Mouse (Mus musculus) liver (tissue): ENCODE measurements at regions not wholly inside any gene's neighbourhood (a gene's known extent, or its start where the extent isn't known, plus 50 kb on each side); places are given as distances from the start of the nearest gene placed in this dataset.
"Not testable (repeated sequence)": the region's sequence is repeated elsewhere in the genome, so short reads cannot be mapped to it uniquely, and the experiment has no call there.

Experiments
- DNase-seq: peaks from one replicate; pipeline ENCODE4 v3.0.0-alpha.2; 2020; ENCODE audit warnings: mixed read lengths

GRCm38 (mm10) chr1:47646681-47647080 is 754.0 kb upstream of the Slc39a10 start:
- DNase-seq: no peak

- DNase-seq: no peak
These were observed 713.9 kb upstream of the Slc39a10 start for GRCm38 (mm10) chr1:47606597-47606996.

- DNase-seq: no peak
These were observed 711.3 kb upstream of the Slc39a10 start for GRCm38 (mm10) chr1:47603989-47604360.

GRCm38 (mm10) chr1:47603294-47603988 is 710.8 kb upstream of the Slc39a10 start:
- no peak for DNase-seq

- DNase-seq: not testable (repeated sequence)
These were observed 701.0 kb upstream of the Slc39a10 start for GRCm38 (mm10) chr1:47593641-47594040.

DNA sequence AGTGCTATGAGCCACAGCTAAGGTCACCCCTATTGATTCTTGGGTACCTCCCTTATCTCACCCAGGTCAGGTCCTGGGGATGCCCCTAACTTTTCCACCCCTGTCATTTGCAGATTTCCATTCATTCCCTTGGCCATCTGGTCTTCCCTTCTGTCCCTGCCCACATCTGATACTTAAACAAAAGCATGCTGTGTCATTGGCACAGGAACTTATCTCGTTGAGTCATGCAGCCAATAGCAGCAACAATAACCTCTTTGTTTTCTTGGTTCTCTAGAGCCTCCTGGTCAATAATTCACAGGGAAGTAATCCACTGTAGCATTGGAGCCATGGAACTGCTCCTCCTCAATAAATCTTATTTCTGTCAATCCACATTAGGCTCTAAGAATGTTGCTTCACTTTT is 653.0 kb upstream of the Slc39a10 start:
- DNase-seq: no peak

DNA sequence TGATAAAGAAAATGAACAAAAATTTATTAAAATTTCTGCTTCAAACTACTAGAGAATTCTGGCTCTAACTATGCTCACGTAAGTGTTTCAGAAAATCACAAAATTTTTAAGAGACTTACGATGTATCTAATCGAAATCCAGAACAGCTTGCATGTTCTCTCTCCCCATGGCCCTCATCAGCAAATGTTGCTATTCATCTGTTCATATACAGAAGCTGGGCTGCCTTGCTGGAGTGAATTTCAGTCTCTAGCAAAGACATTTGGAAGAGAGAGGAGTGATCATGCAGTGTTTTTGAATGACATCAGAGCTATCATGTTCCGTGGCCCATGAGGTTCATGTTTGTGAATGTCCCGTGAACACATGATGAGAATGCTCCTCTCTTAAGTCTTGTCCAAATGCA is 618.8 kb upstream of the Slc39a10 start:
- DNase-seq: no peak

- no peak for DNase-seq
These were observed 615.1 kb upstream of the Slc39a10 start for GRCm38 (mm10) chr1:47507801-47508200.

GRCm38 (mm10) chr1:47488581-47489204 is 596.0 kb upstream of the Slc39a10 start:
- no peak for DNase-seq

DNA sequence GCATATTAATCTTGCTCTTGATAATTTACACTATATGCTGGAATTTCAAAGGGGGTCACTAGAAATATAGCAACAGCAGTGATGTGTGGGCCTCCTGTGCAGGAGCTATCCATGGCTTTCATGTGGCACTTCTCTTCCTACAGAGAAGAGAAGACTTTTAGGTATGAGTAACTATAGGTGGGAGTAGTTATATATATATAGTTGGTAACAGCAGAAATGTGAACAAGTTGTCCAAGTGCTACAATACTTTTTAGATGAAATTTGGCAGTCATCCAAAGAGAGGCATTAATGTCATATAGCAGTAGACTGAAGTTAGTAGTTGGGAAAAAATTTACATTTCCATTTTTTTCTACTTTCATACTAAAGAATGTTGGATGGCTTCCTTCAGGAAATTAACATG is 593.4 kb upstream of the Slc39a10 start:
- DNase-seq: no peak

DNA sequence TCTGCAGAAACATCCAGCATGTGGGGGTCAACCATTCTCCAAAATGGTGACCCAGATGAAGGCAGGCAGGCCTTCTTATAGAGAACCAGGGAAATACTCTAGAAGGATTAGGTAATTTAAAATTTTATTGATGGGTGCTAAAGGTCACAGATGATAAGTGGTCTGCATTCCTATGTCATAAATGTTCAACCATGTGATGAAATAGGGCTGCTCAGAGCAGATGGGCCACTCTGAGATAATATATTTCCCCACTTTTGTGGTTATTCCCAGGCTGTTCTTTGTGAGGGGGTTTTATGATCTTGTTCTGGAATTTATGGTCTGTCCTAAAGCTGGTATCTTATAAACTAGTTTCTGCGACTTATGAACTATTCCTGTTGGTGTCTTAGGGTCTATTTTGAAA is 586.4 kb upstream of the Slc39a10 start:
- no peak for DNase-seq

- no peak for DNase-seq
These were observed 574.1 kb upstream of the Slc39a10 start for GRCm38 (mm10) chr1:47466573-47467253.

DNA sequence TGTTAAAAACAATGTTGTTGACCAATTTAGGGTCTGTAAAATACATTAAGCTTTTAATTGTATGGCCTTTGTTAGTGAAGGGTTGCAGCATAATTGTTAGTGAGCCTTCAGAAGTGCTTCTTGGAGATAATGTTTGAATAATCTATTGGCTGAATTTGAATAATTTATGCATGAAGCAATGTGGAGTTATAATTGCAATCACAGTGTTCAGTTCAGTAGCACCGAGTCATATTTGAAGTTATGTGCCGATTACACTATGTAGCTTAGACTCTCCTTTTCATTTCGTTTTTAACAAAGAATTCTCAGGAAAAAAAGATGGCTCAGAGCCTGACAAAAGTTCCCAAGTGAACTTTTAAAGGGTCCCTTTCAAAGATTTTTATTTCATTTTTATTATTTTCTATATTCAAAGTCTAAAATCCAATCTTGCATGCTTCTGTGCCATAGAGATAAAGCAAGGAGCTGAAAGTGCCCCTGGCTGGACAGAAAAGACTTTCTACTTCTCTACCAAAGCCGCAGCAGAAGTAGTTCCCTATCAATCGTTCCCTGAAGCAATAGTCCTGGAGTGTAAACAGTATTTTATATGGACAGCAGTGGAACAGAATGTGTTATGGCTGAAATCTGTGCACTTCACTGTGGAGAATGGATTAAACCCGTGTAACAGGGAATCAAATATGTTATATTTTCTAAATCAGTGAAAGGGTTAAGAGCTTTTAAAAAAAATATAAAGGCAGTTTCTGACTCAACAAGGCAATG is 556.3 kb upstream of the Slc39a10 start:
- no peak for DNase-seq

GRCm38 (mm10) chr1:47448070-47448469 is 555.4 kb upstream of the Slc39a10 start:
- DNase-seq: no peak

GRCm38 (mm10) chr1:47446021-47446420 is 553.4 kb upstream of the Slc39a10 start:
- no peak for DNase-seq

DNA sequence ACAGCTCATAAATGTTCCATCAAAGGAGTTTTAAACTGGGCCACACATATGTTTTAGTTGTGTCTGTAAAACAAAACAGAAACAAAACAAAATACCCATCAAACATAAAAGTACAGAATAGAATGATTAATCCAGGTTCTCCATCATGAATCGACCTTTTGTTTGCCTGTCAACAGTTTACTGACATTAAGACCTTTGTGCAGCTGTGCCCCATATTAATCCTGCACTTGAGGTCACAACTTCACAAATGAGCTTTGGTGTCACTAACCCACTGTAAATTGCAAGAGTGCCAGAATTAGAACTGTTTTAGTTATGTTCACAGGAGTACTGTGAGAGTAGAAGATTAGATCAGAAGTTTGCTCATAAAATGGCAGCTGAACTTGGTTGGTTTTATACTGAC is 540.2 kb upstream of the Slc39a10 start:
- no peak for DNase-seq

DNA sequence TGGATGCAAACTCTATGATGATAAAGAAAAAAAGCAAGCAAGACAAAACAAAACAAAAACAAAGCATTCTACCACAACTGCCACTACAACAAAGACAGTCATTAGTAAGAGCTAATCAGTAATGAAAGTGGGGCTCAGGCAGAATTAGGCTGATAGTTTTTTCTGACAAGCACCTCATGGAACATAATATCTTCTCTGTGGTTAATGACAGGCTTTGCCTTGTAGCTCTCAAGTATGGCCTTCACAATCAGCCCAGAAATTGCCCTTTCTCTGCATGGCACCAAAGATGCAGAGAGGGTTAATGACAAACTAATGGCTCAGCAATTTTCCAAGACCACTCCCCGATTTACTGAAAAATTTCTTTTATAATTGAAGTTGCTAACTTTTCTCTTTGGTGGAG is 512.5 kb upstream of the Slc39a10 start:
- DNase-seq: no peak

- no peak for DNase-seq
These were observed 493.9 kb upstream of the Slc39a10 start for GRCm38 (mm10) chr1:47386579-47386978.

GRCm38 (mm10) chr1:47378795-47379194 is 486.1 kb upstream of the Slc39a10 start:
- DNase-seq: no peak

GRCm38 (mm10) chr1:47339718-47340439 is 447.2 kb upstream of the Slc39a10 start:
- DNase-seq: no peak

- DNase-seq: no peak
These were observed 418.0 kb upstream of the Slc39a10 start for GRCm38 (mm10) chr1:47310572-47311075.

GRCm38 (mm10) chr1:47306961-47307360 is 414.3 kb upstream of the Slc39a10 start:
- no peak for DNase-seq

- DNase-seq: no peak
These were observed 406.7 kb upstream of the Slc39a10 start for GRCm38 (mm10) chr1:47299311-47299710.
